Mouse (Mus musculus) stomach, embryonic 14.5 days (tissue): ENCODE measurements around the gene Frzb. TPM values are rescaled to one million over a fixed set of nuclear protein-coding genes. Genes with fewer than 3 reads are reported as not detected.

ENCODE experiments used
- ATAC-seq: fragments of 200-750 bp; cut with Nextera tagmentation; 2 replicates; pipeline ENCODE4 v1.8.0; 2017; ENCODE audit warnings: low read depth, moderate TSS enrichment; ENCODE audit not compliant: insufficient number of reproducible peaks, insufficient read depth, low FRiP score
- H3K27ac ChIP-seq: fragments of 300-500 bp; sonication (generic); 2 replicates; pipeline ENCODE4 v1.5.1; 2014; ENCODE audit warnings: mild to moderate bottlenecking, low read length, moderate library complexity, mixed read lengths
- H3K27me3 ChIP-seq: fragments of 300-500 bp; sonication (generic); 2 replicates; pipeline ENCODE4 v1.6.1; 2014; ENCODE audit warnings: low read length, control low read depth, mixed read lengths; ENCODE audit not compliant: control insufficient read depth, insufficient read depth
- H3K36me3 ChIP-seq: fragments of 300-500 bp; sonication (generic); 2 replicates; pipeline ENCODE4 v1.6.1; 2014; ENCODE audit warnings: mild to moderate bottlenecking, control low read depth, low read length, moderate library complexity, mixed read lengths; ENCODE audit not compliant: control insufficient read depth, insufficient read depth
- H3K4me1 ChIP-seq: fragments of 300-500 bp; sonication (generic); 2 replicates; pipeline ENCODE4 v1.6.1; 2014; ENCODE audit warnings: low read length, control low read depth, mixed read lengths; ENCODE audit not compliant: control insufficient read depth, insufficient read depth
- H3K4me2 ChIP-seq: fragments of 300-500 bp; sonication (generic); replicated peaks from 2 replicates; pipeline ENCODE4 v1.6.1; 2014; ENCODE audit warnings: low read depth, low read length, control low read depth
- H3K4me3 ChIP-seq: fragments of 300-500 bp; sonication (generic); 2 replicates; pipeline ENCODE4 v1.5.1; 2014; ENCODE audit warnings: low read depth, low read length, control low read depth
- H3K9ac ChIP-seq: fragments of 300-500 bp; sonication (generic); replicated peaks from 2 replicates; pipeline ENCODE4 v1.6.1; 2014; ENCODE audit warnings: low read depth, mild to moderate bottlenecking, control low read depth, low read length, moderate library complexity, mixed read lengths
- H3K9me3 ChIP-seq: fragments of 300-500 bp; sonication (generic); 2 replicates; pipeline ENCODE4 v1.6.1; 2016; ENCODE audit warnings: low read depth, low read length, control low read depth; ENCODE audit not compliant: control insufficient read depth
- WGBS: fragments of 180-500 bp; shearing (Covaris S2); extraction: QIAGEN DNeasy Blood & Tissue Kit; methylation state at CpG from one replicate; pipeline ENCODE4 v1.1.7; 2014; 5-methylcytosine and 5-hydroxymethylcytosine counted together
- polyA plus RNA-seq: library from polyadenylated mRNA; unstranded; fragments of >200 nt; fragmentation: Nextera tagmentation; extraction: Ambion mirVana; gene quantifications from 2 replicates; pipeline ENCODE4 v1.2.1, GENCODE M21; 2014

Gene Frzb
- polyA plus RNA-seq, 1 experiment from 2014 or later: 1.6 TPM

GRCm38 (mm10) chr2:80437401-80437800, 10.0 kb downstream of the Frzb start:
- H3K9ac ChIP-seq: no peak overlapping the region
- no peaks in the 10 kb centered on the region for H3K27me3 ChIP-seq
- H3K36me3 ChIP-seq: no peaks in the 10 kb centered on the region
- WGBS: 71% methylated on average over 2 of the region's 2 CpGs
- no peaks in the 10 kb centered on the region for H3K9me3 ChIP-seq
- H3K4me1 ChIP-seq: no peaks in the 10 kb centered on the region
- no peak overlapping the region for H3K4me3 ChIP-seq
- no peak for ATAC-seq
- H3K27ac ChIP-seq: no peak overlapping the region
- no peak overlapping the region for H3K4me2 ChIP-seq

DNA sequence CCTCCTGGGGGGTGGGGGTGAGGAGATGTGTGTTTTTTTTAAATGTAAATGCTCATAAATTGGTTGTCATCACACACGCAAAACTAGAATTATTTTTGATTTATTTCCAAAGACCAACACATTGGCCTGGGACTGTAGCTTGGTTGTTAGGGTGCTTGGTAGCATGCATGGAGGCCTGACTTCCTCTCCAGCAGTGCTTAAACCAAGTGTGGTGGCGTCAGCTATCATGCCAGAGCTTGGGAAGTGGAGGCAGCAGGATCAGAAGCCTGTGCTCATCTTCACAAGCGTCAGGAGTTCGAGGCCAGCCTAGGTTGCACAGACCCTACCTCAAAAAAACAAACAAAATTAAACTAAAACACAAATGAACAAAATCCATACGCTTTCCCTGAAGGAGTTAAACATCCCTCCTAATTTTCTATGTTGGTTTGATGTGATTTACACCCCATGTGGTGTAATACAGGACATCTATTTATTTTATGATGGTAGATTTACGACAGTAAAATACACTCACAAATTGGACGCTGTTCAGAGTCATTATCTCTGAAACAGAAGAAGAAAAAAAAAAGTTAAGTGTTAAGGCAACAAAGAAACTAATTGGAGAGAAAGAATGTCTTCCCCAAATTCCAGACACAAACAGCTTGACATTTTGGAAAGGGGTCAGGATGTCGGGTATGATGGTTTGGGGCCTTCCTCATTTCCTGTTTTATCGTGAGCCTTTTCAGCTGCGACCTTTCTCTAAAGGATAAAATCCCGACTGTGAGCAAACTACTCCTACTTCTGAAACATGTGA, 12.4 kb downstream of the Frzb start:
- 49% methylated on average over 11 of the region's 11 CpGs for WGBS
- no peak for ATAC-seq
- Histone ChIP-seq H3K4me3 (no peak overlapping the region), H3K4me2 (no peak overlapping the region), H3K4me1 (no peaks in the 10 kb centered on the region), H3K27ac (no peak overlapping the region), H3K36me3 (no peaks in the 10 kb centered on the region), H3K9ac (no peak overlapping the region), H3K27me3 (no peaks in the 10 kb centered on the region), H3K9me3 (no peaks in the 10 kb centered on the region)

DNA sequence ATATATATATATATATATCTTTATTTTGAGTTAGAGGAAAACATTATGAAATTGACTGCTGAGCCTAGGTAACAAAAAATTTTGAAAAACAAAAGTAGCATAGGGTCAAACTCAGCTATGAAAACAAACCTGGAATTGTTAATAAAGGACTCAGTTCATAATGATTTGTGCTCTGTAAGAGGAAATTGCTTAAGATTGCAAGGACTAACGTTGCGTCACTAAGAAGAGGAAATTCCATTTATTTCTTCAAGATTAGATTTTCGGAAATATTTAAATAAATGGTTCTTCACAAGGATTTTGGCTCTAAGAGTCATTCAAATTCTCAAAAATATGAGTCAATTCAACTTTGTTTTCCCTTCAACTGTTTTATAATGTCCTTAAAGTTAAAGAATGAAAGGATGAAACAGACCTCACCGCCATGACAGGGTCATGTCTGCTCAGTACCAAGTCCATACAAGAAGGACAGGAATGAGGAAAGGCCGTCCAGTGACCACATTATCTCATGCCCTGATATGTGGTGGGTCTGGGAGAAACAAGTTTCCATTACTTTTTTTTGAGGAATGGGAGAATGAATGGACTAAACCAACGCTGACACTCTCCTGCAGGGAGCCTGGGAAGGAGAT, 14.1 kb downstream of the Frzb start:
- Histone ChIP-seq H3K9me3 (no peaks in the 10 kb centered on the region), H3K4me1 (no peaks in the 10 kb centered on the region), H3K36me3 (no peaks in the 10 kb centered on the region), H3K9ac (no peak overlapping the region), H3K4me3 (no peak overlapping the region), H3K27ac (no peak overlapping the region), H3K4me2 (no peak overlapping the region), H3K27me3 (no peaks in the 10 kb centered on the region)
- ATAC-seq: no peak
- 81% methylated on average over 6 of the region's 6 CpGs for WGBS

- 45% methylated on average over 1 of the region's 1 CpGs for WGBS
- H3K36me3 ChIP-seq: no peaks in the 10 kb centered on the region
Observed at GRCm38 (mm10) chr2:80430357-80431053, 16.9 kb downstream of the Frzb start.

DNA sequence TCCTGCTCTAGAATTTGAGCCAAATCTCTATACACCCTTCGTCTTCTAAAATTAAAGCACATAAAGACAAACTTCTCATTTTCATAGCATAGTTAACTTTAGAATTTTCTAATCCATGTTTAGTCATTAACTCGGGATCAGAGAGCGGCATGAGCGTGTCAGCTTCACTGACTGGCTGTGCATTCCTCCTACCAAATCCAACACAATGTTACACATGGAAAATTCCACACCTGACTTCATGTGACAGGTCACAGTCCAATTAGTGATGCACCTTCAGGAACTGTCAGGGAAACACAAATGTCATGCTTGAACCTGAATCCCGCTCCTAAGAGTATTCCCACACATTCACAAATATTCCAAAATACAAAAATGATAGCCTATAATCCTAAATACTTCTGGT, 24.3 kb downstream of the Frzb start:
- no peak for ATAC-seq
- no peaks in the 10 kb centered on the region for H3K4me1 ChIP-seq
- 93% methylated on average over 5 of the region's 5 CpGs for WGBS
- H3K9ac ChIP-seq: no peak overlapping the region
- no peaks in the 10 kb centered on the region for H3K27me3 ChIP-seq
- no peaks in the 10 kb centered on the region for H3K9me3 ChIP-seq
- H3K4me3 ChIP-seq: no peak overlapping the region
- H3K27ac ChIP-seq: no peak overlapping the region
- H3K36me3 ChIP-seq: no peaks in the 10 kb centered on the region
- no peak overlapping the region for H3K4me2 ChIP-seq

More at GRCm38 (mm10) chr2:80430357-80431053, 16.9 kb downstream of the Frzb start:
- H3K9me3 ChIP-seq: no peaks in the 10 kb centered on the region
- no peak overlapping the region for H3K4me3 ChIP-seq
- H3K27me3 ChIP-seq: no peaks in the 10 kb centered on the region
- H3K4me1 ChIP-seq: no peaks in the 10 kb centered on the region
- H3K9ac ChIP-seq: no peak overlapping the region
- no peak overlapping the region for H3K27ac ChIP-seq
- no peak for ATAC-seq
- no peak overlapping the region for H3K4me2 ChIP-seq

GRCm38 (mm10) chr2:80421990-80422389, 25.4 kb downstream of the Frzb start:
- Histone ChIP-seq H3K9ac (no peak overlapping the region), H3K9me3 (no peaks in the 10 kb centered on the region), H3K4me3 (no peak overlapping the region), H3K27ac (no peak overlapping the region), H3K27me3 (no peaks in the 10 kb centered on the region), H3K4me1 (no peaks in the 10 kb centered on the region), H3K36me3 (no peaks in the 10 kb centered on the region), H3K4me2 (no peak overlapping the region)
- WGBS: 53% methylated on average over 1 of the region's 1 CpGs
- no peak for ATAC-seq

DNA sequence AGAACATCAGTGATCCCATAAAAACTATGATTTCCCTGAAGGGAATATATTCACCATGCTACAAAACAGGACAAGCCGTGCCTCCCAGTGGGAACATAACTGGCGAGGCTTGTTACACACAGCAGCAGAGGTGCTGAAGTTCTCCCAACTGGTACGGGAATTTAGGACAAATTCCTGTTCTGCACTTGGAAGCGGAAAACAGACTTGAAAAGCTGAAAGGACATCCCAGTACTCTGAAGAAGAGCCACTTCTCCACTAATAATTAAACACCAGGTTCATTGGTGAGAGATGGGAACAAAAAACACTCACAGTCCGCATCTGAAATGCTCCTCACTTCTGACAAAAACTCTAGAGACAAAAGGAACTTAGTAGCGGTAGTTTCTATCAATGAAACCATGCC, 31.1 kb downstream of the Frzb start:
- no peaks in the 10 kb centered on the region for H3K9me3 ChIP-seq
- no peaks in the 10 kb centered on the region for H3K27me3 ChIP-seq
- 85% methylated on average over 6 of the region's 6 CpGs for WGBS
- no peaks in the 10 kb centered on the region for H3K36me3 ChIP-seq
- no peak overlapping the region for H3K9ac ChIP-seq
- H3K4me2 ChIP-seq: no peak overlapping the region
- no peaks in the 10 kb centered on the region for H3K4me1 ChIP-seq
- no peak for ATAC-seq
- no peak overlapping the region for H3K4me3 ChIP-seq
- no peak overlapping the region for H3K27ac ChIP-seq

DNA sequence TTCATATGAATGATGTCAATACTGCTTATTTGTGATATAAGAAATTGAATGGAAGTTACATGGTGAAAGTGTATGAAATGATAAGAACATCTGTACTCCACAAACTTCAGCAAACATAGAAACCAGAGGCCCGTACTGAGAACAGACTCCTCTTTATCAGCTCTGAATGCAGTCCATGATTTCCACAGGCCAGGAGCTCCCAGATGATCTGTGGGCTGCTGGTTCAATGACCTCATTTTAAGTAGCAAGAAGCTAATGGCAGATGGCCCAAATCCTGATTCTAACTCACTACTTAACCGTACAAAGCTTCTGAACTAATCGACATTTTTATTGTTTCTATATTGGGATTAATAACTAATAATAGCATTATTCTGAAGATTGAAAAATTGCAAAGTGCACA, 33.0 kb downstream of the Frzb start:
- 83% methylated on average over 3 of the region's 3 CpGs for WGBS
- no peaks in the 10 kb centered on the region for H3K9me3 ChIP-seq
- H3K9ac ChIP-seq: no peak overlapping the region
- ATAC-seq: no peak
- H3K27me3 ChIP-seq: no peaks in the 10 kb centered on the region
- H3K27ac ChIP-seq: no peak overlapping the region
- no peak overlapping the region for H3K4me2 ChIP-seq
- no peaks in the 10 kb centered on the region for H3K4me1 ChIP-seq
- H3K36me3 ChIP-seq: no peaks in the 10 kb centered on the region
- H3K4me3 ChIP-seq: no peak overlapping the region
